Mouse (Mus musculus) adrenal gland (tissue): ENCODE results near the gene Iqgap2.

Source experiments
- intact Hi-C: fragments of 180-260 bp; cut with DNase I; formaldehyde crosslinking; loops from one replicate; pipeline ENCODE4 v1.15.1; 2025

Gene Iqgap2

GRCm38 (mm10) chr13:95782311-95782968 lies 109.3 kb downstream of the Iqgap2 start:
- intact Hi-C loops, result no loop called here

- intact Hi-C loops, result no loop called here
These were observed 111.7 kb downstream of the Iqgap2 start for GRCm38 (mm10) chr13:95780038-95780437.

- intact Hi-C loops, result loop anchor here (5.0 kb wide), 1 partner anchor 173 kb away; no protein-coding TSS in a partner anchor
These were observed 112.5 kb downstream of the Iqgap2 start for GRCm38 (mm10) chr13:95779261-95779660.

GRCm38 (mm10) chr13:95778761-95779161 lies 113.0 kb downstream of the Iqgap2 start:
- intact Hi-C loops, result loop anchor here (5.0 kb wide), 1 partner anchor 174 kb away; no protein-coding TSS in a partner anchor

GRCm38 (mm10) chr13:95777651-95778391 lies 113.9 kb downstream of the Iqgap2 start:
- intact Hi-C loops, result loop anchor here (2.0 to 5.0 kb wide), 2 partner anchors 113 to 174 kb away; partner anchors contain the start of gene Iqgap2

- intact Hi-C loops, result loop anchor here (2.0 to 5.0 kb wide), 2 partner anchors 114 to 175 kb away; partner anchors contain the start of gene Iqgap2
These were observed 114.5 kb downstream of the Iqgap2 start for GRCm38 (mm10) chr13:95777237-95777636.

- intact Hi-C loops, result loop anchor here (5.0 kb wide), 1 partner anchor 177 kb away; no protein-coding TSS in a partner anchor
These were observed 116.6 kb downstream of the Iqgap2 start for GRCm38 (mm10) chr13:95774966-95775696.

GRCm38 (mm10) chr13:95765017-95765416 lies 126.7 kb downstream of the Iqgap2 start:
- intact Hi-C loops, result no loop called here

GRCm38 (mm10) chr13:95763876-95764517 lies 127.7 kb downstream of the Iqgap2 start:
- intact Hi-C loops, result no loop called here

- intact Hi-C loops, result no loop called here
These were observed 131.9 kb downstream of the Iqgap2 start for GRCm38 (mm10) chr13:95759810-95760209.

GRCm38 (mm10) chr13:95754285-95754684 lies 137.4 kb downstream of the Iqgap2 start:
- intact Hi-C loops, result no loop called here

GRCm38 (mm10) chr13:95752386-95752785 lies 139.3 kb downstream of the Iqgap2 start:
- intact Hi-C loops, result no loop called here

GRCm38 (mm10) chr13:95747541-95747940 lies 144.2 kb downstream of the Iqgap2 start:
- intact Hi-C loops, result no loop called here

GRCm38 (mm10) chr13:95747101-95747500 lies 144.6 kb downstream of the Iqgap2 start:
- intact Hi-C loops, result no loop called here

- intact Hi-C loops, result no loop called here
These were observed 145.2 kb downstream of the Iqgap2 start for GRCm38 (mm10) chr13:95746509-95746908.

- intact Hi-C loops, result no loop called here
These were observed 146.3 kb downstream of the Iqgap2 start for GRCm38 (mm10) chr13:95745451-95745850.

GRCm38 (mm10) chr13:95742881-95743466 lies 148.7 kb downstream of the Iqgap2 start:
- intact Hi-C loops, result no loop called here

GRCm38 (mm10) chr13:95741813-95742689 lies 149.7 kb downstream of the Iqgap2 start:
- intact Hi-C loops, result no loop called here

- intact Hi-C loops, result no loop called here
These were observed 152.1 kb downstream of the Iqgap2 start for GRCm38 (mm10) chr13:95739651-95740050.

- intact Hi-C loops, result no loop called here
These were observed 161.2 kb downstream of the Iqgap2 start for GRCm38 (mm10) chr13:95730491-95730890.
